Mouse (Mus musculus): ENCODE results near the gene Qsox1.

GRCm38 (mm10) chr1:155747011-155747410, 65.7 kb downstream of the Qsox1 start:
- TF ChIP-seq CTCF (IDR thresholded peaks at IDR 0.05; ENCODE audit: control insufficient read depth, insufficient read depth, insufficient replicate concordance, low read depth, low read length) (no peak), POLR2A (IDR thresholded peaks at IDR 0.05; ENCODE audit: control insufficient read depth, low read depth, low read length) (no peak)

Data from testis, adult 2 months (tissue).